Mouse (Mus musculus) frontal cortex, postnatal 14 days (tissue): ENCODE data around the gene Zfp628.

ENCODE experiments used
- DNase-seq, 2 experiments: peaks; one replicate each; pipeline ENCODE4 v3.0.0; 2022; ENCODE audit warnings: low spot score in 2 of 2

Zfp628 gene

DNA sequence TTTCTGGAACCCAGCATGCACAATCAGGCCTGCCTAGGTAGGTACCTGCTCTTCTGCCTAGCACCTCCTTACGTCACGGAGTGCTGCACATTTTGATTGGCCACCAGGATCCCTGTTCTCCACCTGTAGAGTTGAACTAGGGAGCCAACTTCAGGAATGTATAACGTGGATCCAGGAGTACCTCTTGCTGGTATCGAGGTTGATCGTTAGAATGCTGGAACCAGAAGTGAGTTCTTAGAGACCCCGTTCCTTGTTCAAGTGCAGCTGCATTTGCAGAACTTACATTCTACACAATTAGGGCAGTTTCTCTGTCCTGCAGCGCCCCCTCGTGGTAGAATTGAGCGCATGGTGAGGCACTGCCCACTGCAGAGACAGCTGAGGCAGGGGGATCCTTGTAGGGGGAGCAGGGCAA is 25.1 kb downstream of the Zfp628 start:
- DNase-seq: peak in 1 of 2 experiments; percentile 77

DNA sequence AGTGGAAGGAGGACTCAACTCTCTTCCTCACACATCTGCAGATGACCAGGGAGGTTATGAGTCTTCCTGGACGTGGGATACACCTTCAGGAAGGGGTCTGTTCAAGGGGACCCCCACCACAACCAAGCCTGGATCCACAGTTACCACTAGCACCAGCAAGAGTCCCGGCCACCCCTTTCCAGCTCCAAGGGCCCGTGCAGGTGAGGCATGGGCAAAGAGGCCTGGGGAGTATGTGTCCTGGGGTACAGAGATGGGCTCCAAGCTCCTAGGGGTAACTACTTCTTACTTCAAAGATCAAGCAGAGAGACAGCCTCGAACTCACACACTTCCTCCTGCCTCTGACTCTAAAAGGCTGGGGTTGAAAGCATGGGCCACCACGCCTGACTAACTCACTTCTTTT is 27.7 kb downstream of the Zfp628 start:
- DNase-seq: no peak

DNA sequence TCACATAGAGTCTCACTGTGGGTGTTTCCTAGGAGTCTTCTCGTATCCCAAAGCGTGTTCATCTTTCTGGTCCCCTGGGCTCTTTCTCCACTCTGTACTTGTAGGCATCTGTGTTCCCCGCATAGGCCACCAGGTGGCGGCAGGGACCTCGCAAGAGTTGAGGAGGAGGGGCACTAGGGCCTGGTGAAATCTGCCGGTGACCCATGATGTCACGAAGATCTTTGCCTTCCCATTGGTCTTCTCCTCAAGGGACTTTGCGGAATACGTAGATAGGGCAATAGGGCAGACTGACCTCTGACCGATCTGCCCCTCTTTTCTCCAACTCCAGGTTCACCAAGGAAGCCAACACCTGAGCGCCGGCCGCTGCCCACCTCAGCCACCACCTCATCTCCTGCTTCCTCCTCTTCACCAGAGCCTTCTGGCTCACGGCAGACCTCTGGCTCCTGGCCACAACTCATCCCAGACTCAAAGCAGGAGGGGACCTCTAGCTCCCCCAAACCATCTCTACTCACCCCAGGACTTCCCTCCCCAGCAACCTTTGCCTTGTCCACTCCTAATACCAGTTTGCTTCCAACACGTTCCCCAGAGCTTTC is 28.3 kb downstream of the Zfp628 start:
- peak; percentile 85 to 87 for DNase-seq

DNA sequence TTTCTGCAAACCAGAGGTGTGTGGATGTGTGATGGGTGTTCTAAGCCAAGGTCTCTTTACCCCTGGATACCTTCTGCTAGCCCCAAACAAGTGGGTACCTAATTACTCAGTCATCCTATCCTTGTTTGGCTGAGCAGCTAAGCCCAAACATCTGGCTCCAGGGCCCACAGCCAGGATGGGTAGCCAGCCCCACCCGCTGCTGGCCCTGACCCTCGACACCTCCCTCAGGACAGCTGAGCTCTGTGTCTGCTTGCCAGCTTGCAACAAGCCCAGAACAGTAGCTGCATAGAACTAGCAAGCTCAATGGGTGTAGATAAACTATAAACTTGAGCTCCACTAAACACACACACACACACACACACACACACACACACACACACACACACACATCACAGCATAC is 32.8 kb downstream of the Zfp628 start:
- DNase-seq: no peak

DNA sequence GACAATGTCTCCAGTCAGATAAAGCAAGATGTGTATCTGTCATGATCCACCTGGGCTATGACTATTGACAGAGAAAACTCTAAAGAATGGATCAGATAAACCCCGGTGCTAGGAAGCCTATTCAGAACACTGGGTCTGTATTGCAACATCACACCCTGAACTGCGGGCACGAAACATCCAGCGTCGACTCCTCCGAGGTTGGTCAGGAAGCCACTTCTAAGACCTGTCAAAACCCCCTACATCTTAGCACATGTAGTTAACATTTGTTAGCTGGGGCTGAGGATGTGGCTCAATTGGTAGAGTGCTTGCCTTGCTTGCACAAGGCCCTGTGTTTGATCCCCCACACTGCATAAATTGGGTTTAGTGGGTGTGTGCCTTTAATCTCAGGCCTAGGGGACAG is 33.4 kb downstream of the Zfp628 start:
- DNase-seq: no peak

DNA sequence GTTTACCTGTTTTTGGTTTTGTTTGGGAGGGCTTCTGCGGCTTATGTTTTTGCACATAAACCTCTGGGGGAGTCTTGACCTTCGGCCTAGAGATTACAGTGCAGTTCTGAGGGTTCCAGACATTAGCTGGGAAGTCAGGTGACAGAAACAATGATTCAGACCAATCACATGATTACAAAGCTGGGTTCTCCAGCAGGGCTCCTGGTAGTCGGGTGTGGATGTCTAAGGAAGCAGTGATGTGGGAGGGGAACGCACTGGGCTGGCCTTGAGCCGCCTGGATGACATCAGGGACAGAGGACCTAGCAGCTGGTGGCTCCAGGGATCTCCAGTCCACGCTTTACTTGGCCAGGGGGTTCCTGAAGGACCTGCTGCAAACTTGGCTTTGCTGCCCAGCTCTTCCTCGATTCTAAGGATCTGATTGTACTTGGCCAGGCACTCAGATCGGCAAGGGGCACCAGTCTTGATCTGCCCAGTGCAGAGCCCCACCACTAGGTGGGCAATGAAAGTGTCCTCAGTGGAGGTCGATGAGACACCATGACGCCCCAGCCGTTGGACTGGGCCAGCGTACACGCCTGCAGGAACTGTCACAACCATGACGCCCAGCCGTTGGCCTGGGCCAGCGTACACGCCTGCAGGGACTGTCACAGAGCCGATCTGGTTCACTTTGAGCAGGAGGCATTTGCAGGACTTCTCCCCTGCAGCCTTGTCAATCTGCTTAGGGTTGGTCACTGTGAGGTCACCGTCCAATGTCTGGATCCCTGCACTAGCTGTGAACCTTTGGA is 35.7 kb downstream of the Zfp628 start:
- DNase-seq: no peak

DNA sequence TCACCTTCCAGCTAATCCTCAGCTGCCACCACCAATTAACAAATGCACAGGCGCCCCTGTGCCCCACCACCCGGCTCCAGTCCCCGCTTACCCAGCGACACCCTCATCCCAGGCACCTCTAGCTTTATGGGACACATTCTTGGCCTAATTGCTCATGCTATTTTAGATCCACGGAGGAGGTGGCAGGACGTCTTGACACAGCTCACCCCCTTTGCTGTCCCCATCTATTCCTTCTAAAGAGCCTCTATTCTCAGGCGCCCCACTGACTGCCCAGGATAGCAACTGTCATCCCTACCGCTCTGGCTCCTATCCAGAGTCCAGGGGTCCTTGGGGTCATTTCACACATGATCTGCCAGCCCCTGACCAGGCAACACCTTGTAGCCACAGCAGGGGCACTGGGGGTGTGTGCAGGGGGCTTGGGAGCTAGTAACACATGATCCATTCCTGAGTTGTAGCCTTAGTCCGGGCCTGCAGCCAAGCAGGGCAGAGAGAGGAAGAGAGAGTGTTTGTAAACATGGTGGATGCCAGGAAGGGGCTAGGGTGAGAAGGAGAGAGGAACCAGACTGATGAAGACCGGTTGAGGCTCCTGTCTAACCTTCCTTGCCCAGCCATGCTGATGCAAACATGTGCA is 38.9 kb downstream of the Zfp628 start:
- no peak for DNase-seq

DNA sequence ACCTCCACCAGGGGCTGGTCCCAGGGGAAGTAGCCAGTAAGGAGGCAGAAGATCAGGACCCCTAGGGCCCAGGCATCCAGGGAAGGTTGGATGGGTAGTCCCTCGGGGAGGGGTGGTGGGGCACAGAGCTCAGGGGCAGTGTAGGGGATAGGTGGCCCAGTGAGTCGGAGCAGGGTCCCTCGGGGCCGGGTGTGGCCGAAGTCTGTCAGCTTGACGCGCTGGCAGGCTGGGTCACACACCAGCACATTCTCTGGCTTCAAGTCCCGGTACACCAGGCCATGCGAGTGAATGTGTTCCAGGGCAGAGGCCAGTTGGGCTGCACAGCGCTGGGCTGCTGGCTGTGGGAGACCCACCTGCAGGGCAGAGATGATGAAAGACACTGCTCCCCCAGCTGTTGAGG is 42.3 kb downstream of the Zfp628 start:
- DNase-seq: no peak

DNA sequence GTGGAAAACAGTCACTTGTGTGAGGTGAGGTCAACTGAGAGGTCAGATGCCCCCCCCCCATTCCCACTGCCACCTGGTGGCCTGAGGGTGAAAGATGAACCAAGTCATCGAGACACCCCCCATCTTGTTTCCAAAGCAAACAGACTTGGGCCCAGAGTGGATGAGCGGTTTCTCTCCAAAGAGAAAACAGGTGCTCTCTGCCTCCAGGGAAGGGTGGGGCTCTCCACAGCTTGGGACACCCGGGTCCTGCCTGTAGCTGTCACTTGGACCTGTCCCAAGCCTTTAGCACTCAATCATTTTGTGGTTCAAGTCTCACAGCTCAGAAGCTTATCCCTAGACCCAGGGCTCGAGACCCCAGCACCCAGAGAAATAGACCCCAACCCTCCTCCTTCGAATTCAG is 48.5 kb downstream of the Zfp628 start:
- DNase-seq: no peak

DNA sequence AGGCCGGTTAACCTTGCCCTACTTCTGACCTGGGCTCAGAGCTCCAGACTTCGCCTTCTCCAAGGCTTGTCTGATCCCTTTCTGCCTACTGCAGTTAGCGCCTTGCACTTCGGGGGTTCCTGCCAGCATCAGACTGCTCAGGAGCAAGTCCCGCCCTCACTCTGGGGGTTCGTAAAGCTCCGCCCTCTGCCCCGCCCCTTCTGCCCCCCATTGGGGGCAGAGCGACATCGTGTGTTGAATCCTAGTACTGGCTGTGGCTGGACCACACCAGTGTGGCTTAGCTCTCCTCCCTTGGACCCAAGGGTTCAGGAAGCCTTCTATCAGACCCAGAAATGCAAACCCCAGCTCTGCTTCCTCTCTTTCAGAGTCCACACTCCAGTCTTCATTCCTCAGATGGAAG is 49.3 kb downstream of the Zfp628 start, which contains the start of gene Sbk2:
Gene Sbk2 (minus strand): TSS at position 135 of the 400 bp plus-strand sequence.
- peak; percentile 46 to 64 for DNase-seq

DNA sequence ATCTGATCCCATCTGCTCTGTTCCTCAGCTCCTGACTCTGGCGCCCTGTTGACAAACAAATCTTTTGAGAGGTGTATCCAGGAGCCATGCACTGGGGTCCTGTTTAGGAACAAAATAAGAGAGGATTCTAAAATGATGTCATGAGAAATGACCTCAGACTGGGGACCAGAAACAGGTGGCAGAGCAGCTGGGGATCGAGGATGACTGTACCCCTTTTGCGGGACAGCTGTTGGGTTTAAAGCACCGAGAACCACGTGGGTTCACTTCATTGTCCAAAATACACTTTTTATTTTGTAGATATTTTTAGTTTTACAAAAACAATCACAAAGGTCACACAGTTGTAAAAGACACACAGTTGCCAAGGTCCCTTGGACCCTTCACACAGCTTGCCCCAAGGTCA is 50.0 kb downstream of the Zfp628 start:
- no peak for DNase-seq

DNA sequence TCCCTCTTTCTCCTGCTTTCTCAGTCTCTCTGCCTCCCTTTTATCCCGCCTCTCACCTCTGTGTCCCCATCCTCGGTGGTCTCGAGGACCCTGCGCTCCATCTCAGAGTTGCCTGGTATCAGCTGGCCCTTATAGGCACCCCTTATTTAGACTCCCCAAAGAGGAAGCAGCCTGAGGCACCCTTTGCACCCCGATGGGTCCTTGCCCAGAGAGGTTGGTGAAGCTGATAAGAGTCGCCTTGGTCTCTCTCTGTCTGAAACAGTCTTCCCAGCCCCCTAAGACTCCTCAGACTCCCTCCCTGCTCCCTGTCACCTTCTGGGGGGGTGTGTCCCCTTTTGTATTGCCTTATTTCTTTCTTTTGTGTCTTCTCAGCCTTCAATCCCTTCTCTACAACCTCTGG is 56.1 kb downstream of the Zfp628 start, which contains the start of gene Sbk3:
Gene Sbk3 (minus strand): TSS at position 101 of the 400 bp plus-strand sequence.
- no peak for DNase-seq
